Mouse (Mus musculus) MEL (cell line): ENCODE data around the gene Cenpx. TPM values are rescaled to one million over a fixed set of nuclear protein-coding genes. Genes with fewer than 3 reads are reported as not detected.

Experiments used
- DNase-seq: peaks from one replicate; pipeline ENCODE4 v3.0.0; 2011; ENCODE audit warnings: low read depth, low spot score
- H3K27ac ChIP-seq: 2 replicates; pipeline ENCODE4 v1.5.1; 2012; ENCODE audit warnings: low read depth, mild to moderate bottlenecking, control low read depth, low read length, moderate library complexity; ENCODE audit not compliant: control insufficient read depth
- H3K27me3 ChIP-seq, 2 experiments: fragments of 150-350 bp in 1 of 2; sonication (generic) in 1 of 2; 2 replicates each; pipeline ENCODE4 v1.6.1; 2012; ENCODE audit warnings: low read length in 2 of 2, mild to moderate bottlenecking in 2 of 2, improper control_type of control experiment in 1 of 2, moderate library complexity in 1 of 2; ENCODE audit not compliant: insufficient read depth in 2 of 2, control insufficient read depth in 1 of 2
- H3K36me3 ChIP-seq, 2 experiments: 2 replicates each; pipeline ENCODE4 v1.6.1; 2012 to 2014; ENCODE audit warnings: low read length in 2 of 2, improper control_type of control experiment in 1 of 2, inconsistent platforms in 1 of 2, mild to moderate bottlenecking in 1 of 2; ENCODE audit not compliant: insufficient read depth in 2 of 2, control insufficient read depth in 1 of 2
- H3K4me1 ChIP-seq, 2 experiments: fragments of 150-350 bp in 1 of 2; sonication (generic) in 1 of 2; 2 replicates each; pipeline ENCODE4 v1.6.1; 2012; ENCODE audit warnings: low read length in 2 of 2, improper control_type of control experiment in 1 of 2, mild to moderate bottlenecking in 1 of 2; ENCODE audit not compliant: insufficient read depth in 2 of 2, control insufficient read depth in 1 of 2
- H3K4me3 ChIP-seq, 2 experiments: fragments of 150-350 bp in 1 of 2; sonication (generic) in 1 of 2; 2 replicates each; pipeline ENCODE4 v1.5.1; 2012; ENCODE audit warnings: low read depth in 2 of 2, low read length in 2 of 2, mild to moderate bottlenecking in 2 of 2, moderate library complexity in 2 of 2, control low read depth in 1 of 2, improper control_type of control experiment in 1 of 2; ENCODE audit not compliant: control insufficient read depth in 1 of 2, insufficient read depth in 1 of 2
- H3K79me2 ChIP-seq: 2 replicates; pipeline ENCODE4 v1.6.1; 2012; ENCODE audit warnings: mild to moderate bottlenecking, low read length, moderate library complexity; ENCODE audit not compliant: control insufficient read depth, poor library complexity, insufficient read depth
- H3K9ac ChIP-seq: 2 replicates; pipeline ENCODE4 v1.6.1; 2012; ENCODE audit warnings: low read depth, mild to moderate bottlenecking, control low read depth, low read length, moderate library complexity; ENCODE audit not compliant: control insufficient read depth, poor library complexity, severe bottlenecking
- H3K9me3 ChIP-seq: fragments of 150-350 bp; sonication (generic); replicated peaks from 2 replicates; pipeline ENCODE4 v1.6.1; 2012; ENCODE audit warnings: mild to moderate bottlenecking, low read length, improper control_type of control experiment, moderate library complexity; ENCODE audit not compliant: insufficient read depth
- BHLHE40 ChIP-seq: IDR thresholded peaks from 2 replicates; pipeline ENCODE4 v1.6.1; 2012; ENCODE audit warnings: low read depth, mild to moderate bottlenecking, inconsistent platforms, low read length, improper control_type of control experiment, borderline replicate concordance
- CHD2 ChIP-seq: IDR thresholded peaks from 2 replicates; pipeline ENCODE4 v1.6.1; 2011; ENCODE audit warnings: low read length, improper control_type of control experiment
- E2F4 ChIP-seq: IDR thresholded peaks from 2 replicates; pipeline ENCODE4 v1.6.1; 2011; ENCODE audit warnings: low read depth, low read length, improper control_type of control experiment, borderline replicate concordance
- EP300 ChIP-seq, 2 experiments: IDR thresholded peaks; 2 replicates each; pipeline ENCODE4 v1.6.1; 2011; ENCODE audit warnings: improper control_type of control experiment in 2 of 2, low read length in 2 of 2, low read depth in 1 of 2, mild to moderate bottlenecking in 1 of 2
- ETS1 ChIP-seq: IDR thresholded peaks from 2 replicates; pipeline ENCODE4 v1.6.1; 2012; ENCODE audit warnings: low read depth, mild to moderate bottlenecking, inconsistent platforms, low read length, improper control_type of control experiment, moderate library complexity
- GABPA ChIP-seq: IDR thresholded peaks from 2 replicates; pipeline ENCODE4 v1.6.1; 2012; ENCODE audit warnings: low read depth, mild to moderate bottlenecking, inconsistent platforms, low read length, improper control_type of control experiment, moderate library complexity
- GATA1 ChIP-seq: IDR thresholded peaks from 2 replicates; pipeline ENCODE4 v1.6.1; 2011; ENCODE audit warnings: low read depth, low read length, improper control_type of control experiment
- HCFC1 ChIP-seq: IDR thresholded peaks from 2 replicates; pipeline ENCODE4 v1.6.1; 2012; ENCODE audit warnings: low read depth, mild to moderate bottlenecking, inconsistent platforms, low read length, improper control_type of control experiment, moderate library complexity
- JUND ChIP-seq: IDR thresholded peaks from 2 replicates; pipeline ENCODE4 v1.6.1; 2011; ENCODE audit warnings: low read depth, mild to moderate bottlenecking, improper control_type of control experiment, low read length
- KAT2A ChIP-seq: conservative IDR thresholded peaks from 2 replicates; pipeline ENCODE4 v1.6.1; 2012; ENCODE audit warnings: low read depth, low read length, improper control_type of control experiment, inconsistent platforms
- MAFK ChIP-seq: IDR thresholded peaks from 2 replicates; pipeline ENCODE4 v1.6.1; 2011; ENCODE audit warnings: low read depth, mild to moderate bottlenecking, low read length, improper control_type of control experiment, borderline replicate concordance
- MAX ChIP-seq: IDR thresholded peaks from 2 replicates; pipeline ENCODE4 v1.6.1; 2011; ENCODE audit warnings: low read length, improper control_type of control experiment
- MEF2A ChIP-seq: IDR thresholded peaks from 2 replicates; pipeline ENCODE4 v1.6.1; 2014; ENCODE audit warnings: low read depth, mild to moderate bottlenecking, inconsistent platforms, low read length, improper control_type of control experiment; ENCODE audit not compliant: poor library complexity, insufficient replicate concordance, severe bottlenecking; ENCODE audit errors: extremely low read depth
- MXI1 ChIP-seq: IDR thresholded peaks from 2 replicates; pipeline ENCODE4 v1.6.1; 2011; ENCODE audit warnings: mild to moderate bottlenecking, low read depth, low read length, improper control_type of control experiment
- MYC ChIP-seq: IDR thresholded peaks from 2 replicates; pipeline ENCODE4 v1.6.1; 2011; ENCODE audit warnings: low read depth, mild to moderate bottlenecking, low read length, improper control_type of control experiment, moderate library complexity
- NRF1 ChIP-seq: IDR thresholded peaks from 2 replicates; pipeline ENCODE4 v1.6.1; 2014; ENCODE audit warnings: low read depth, mild to moderate bottlenecking, inconsistent platforms, low read length, improper control_type of control experiment, moderate library complexity; ENCODE audit not compliant: poor library complexity, insufficient read depth, severe bottlenecking
- POLR2A ChIP-seq, 2 experiments: IDR thresholded peaks; 2 replicates each; pipeline ENCODE4 v1.6.1; 2011 to 2012; ENCODE audit warnings: low read length in 2 of 2, mild to moderate bottlenecking in 2 of 2, control low read depth in 1 of 2, improper control_type of control experiment in 1 of 2, low read depth in 1 of 2, moderate library complexity in 1 of 2; ENCODE audit not compliant: control insufficient read depth in 1 of 2, insufficient read depth in 1 of 2, poor library complexity in 1 of 2
- POLR2AphosphoS2 ChIP-seq: IDR thresholded peaks from 2 replicates; pipeline ENCODE4 v1.6.1; 2011; ENCODE audit warnings: low read length, improper control_type of control experiment
- POLR2AphosphoS5 ChIP-seq: IDR thresholded peaks from 2 replicates; pipeline ENCODE4 v1.6.1; 2012; ENCODE audit warnings: low read depth, borderline replicate concordance, mild to moderate bottlenecking, inconsistent platforms, low read length, moderate library complexity, mixed read lengths
- RAD21 ChIP-seq: IDR thresholded peaks from 2 replicates; pipeline ENCODE4 v1.6.1; 2011; ENCODE audit warnings: mild to moderate bottlenecking, low read depth, low read length, improper control_type of control experiment
- SMC3 ChIP-seq: IDR thresholded peaks from 2 replicates; pipeline ENCODE4 v1.6.1; 2011; ENCODE audit warnings: low read depth, low read length, improper control_type of control experiment
- TAL1 ChIP-seq: IDR thresholded peaks from 2 replicates; pipeline ENCODE4 v1.6.1; 2012; ENCODE audit warnings: mild to moderate bottlenecking, inconsistent platforms, low read length, moderate library complexity, mixed read lengths
- TCF12 ChIP-seq: IDR thresholded peaks from 2 replicates; pipeline ENCODE4 v1.6.1; 2014; ENCODE audit warnings: low read depth, mild to moderate bottlenecking, inconsistent platforms, low read length, improper control_type of control experiment, moderate library complexity
- USF1 ChIP-seq: IDR thresholded peaks from 2 replicates; pipeline ENCODE4 v1.6.1; 2014; ENCODE audit warnings: low read depth, mild to moderate bottlenecking, inconsistent platforms, low read length, improper control_type of control experiment, moderate library complexity
- ZC3H11A ChIP-seq: IDR thresholded peaks from 2 replicates; pipeline ENCODE4 v1.6.1; 2012; ENCODE audit warnings: low read depth, mild to moderate bottlenecking, inconsistent platforms, low read length, improper control_type of control experiment
- ZKSCAN1 ChIP-seq: IDR thresholded peaks from 2 replicates; pipeline ENCODE4 v1.6.1; 2012; ENCODE audit warnings: low read depth, mild to moderate bottlenecking, inconsistent platforms, low read length, improper control_type of control experiment, moderate library complexity
- ZMIZ1 ChIP-seq: IDR thresholded peaks from 2 replicates; pipeline ENCODE4 v1.6.1; 2012; ENCODE audit warnings: low read depth, mild to moderate bottlenecking, inconsistent platforms, low read length, improper control_type of control experiment, moderate library complexity
- polyA plus RNA-seq, 2 experiments: library from polyadenylated mRNA; stranded (reverse) in 1 of 2; unstranded in 1 of 2; fragments of >175 nt in 1 of 2; fragments of >200 nt in 1 of 2; gene quantifications; 2 replicates each; pipeline versions ENCODE4 v1.2.1 to v1.2.4; 2012; ENCODE audit warnings: low replicate concordance in 2 of 2, low read depth in 1 of 2; ENCODE audit not compliant: insufficient read length in 2 of 2, insufficient read depth in 1 of 2, missing spikeins in 1 of 2
- total RNA-seq: library from RNA; depleted of rRNA; stranded (reverse); fragments of 300-350 nt; gene quantifications from 2 replicates; pipeline ENCODE4 v1.2.3, GENCODE M21; 2012

Cenpx gene
- total and polyA plus RNA-seq, 3 experiments = 141 to 206 TPM; not detected in 1

- Histone ChIP-seq H3K4me1 (peaks cover 0 to 4% of the 10 kb centered on the region in 2 experiments; a peak in 1 of 4 replicates), H3K9me3 (no peaks in the 10 kb centered on the region), H3K27me3 (no peaks in the 10 kb centered on the region; a peak in 1 of 4 replicates), H3K4me3 (no peak overlapping the region), H3K79me2 (no peaks in the 10 kb centered on the region), H3K27ac (no peak overlapping the region), H3K9ac (no peak overlapping the region), H3K36me3 (no peaks in the 10 kb centered on the region)
- DNase-seq = no peak
- TF ChIP-seq MYC (no peak), ZC3H11A (no peak), BHLHE40 (no peak), POLR2A (IDR thresholded peaks at IDR 0.05; ENCODE audit: control insufficient read depth in 1 of 2, insufficient read depth in 1 of 2, low read depth in 1 of 2, low read length in 2 of 2, poor library complexity in 1 of 2) (no peak), MXI1 (no peak), MEF2A (no peak), E2F4 (no peak), CHD2 (no peak), JUND (no peak), ZMIZ1 (no peak), KAT2A (no peak), HCFC1 (no peak), ETS1 (no peak), USF1 (no peak), MAFK (no peak), TAL1 (no peak), TCF12 (no peak)
Measured at GRCm38 (mm10) chr11:120728530-120729240, 15.1 kb upstream of the Cenpx start.

GRCm38 (mm10) chr11:120727564-120727963 is 14.0 kb upstream of the Cenpx start:
- no peaks in the 10 kb centered on the region for H3K79me2 ChIP-seq
- H3K4me3 ChIP-seq = peak overlapping the region; percentile 34 to 92; a peak in 2 of 4 replicates
- peaks cover 0 to 4% of the 10 kb centered on the region in 2 experiments; a peak in 1 of 4 replicates for H3K4me1 ChIP-seq
- no peaks in the 10 kb centered on the region for H3K36me3 ChIP-seq
- H3K9me3 ChIP-seq = no peaks in the 10 kb centered on the region
- no peaks in the 10 kb centered on the region; a peak in 1 of 4 replicates for H3K27me3 ChIP-seq
- peak overlapping the region; percentile 21; the same call in 1 of the 2 replicates for H3K9ac ChIP-seq
- no peak overlapping the region for H3K27ac ChIP-seq
- no peak for DNase-seq
- TF ChIP-seq HCFC1 (no peak), ZMIZ1 (no peak), EP300 (IDR thresholded peaks at IDR 0.05; ENCODE audit: low read depth in 1 of 2, low read length in 2 of 2) (no peak), MYC (no peak), ZC3H11A (no peak), ETS1 (no peak), SMC3 (no peak), MAFK (no peak), GATA1 (no peak), RAD21 (no peak), ZKSCAN1 (no peak), MAX (no peak), GABPA (no peak), NRF1 (no peak), USF1 (no peak), POLR2AphosphoS5 (no peak), POLR2AphosphoS2 (no peak)
- TF ChIP-seq, all 39 proteins: peak for 0
